Mouse (Mus musculus) liver, postnatal 0 days (tissue): Measurements from ENCODE around the gene Gm7271. TPM values are rescaled to one million over a fixed set of nuclear protein-coding genes. Genes with fewer than 3 reads are reported as not detected.

ENCODE experiments used
- ATAC-seq: fragments of 200-750 bp; cut with Nextera tagmentation; 2 replicates; pipeline ENCODE4 v1.8.0; 2017; ENCODE audit warnings: mild to moderate bottlenecking, moderate library complexity
- DNase-seq: peaks from one replicate; pipeline ENCODE4 v3.0.0-alpha.2; 2016
- H3K27ac ChIP-seq: fragments of 300-500 bp; sonication (generic); 2 replicates; pipeline ENCODE4 v1.5.1; 2014; ENCODE audit warnings: antibody characterized with exemption, moderate library complexity, mild to moderate bottlenecking, low read depth
- H3K27me3 ChIP-seq: fragments of 300-500 bp; sonication (generic); 2 replicates; pipeline ENCODE4 v1.6.1; 2014; ENCODE audit warnings: low read length, control low read depth, mixed read lengths; ENCODE audit not compliant: insufficient read depth
- H3K36me3 ChIP-seq: fragments of 300-500 bp; sonication (generic); replicated peaks from 2 replicates; pipeline ENCODE4 v1.6.1; 2014; ENCODE audit warnings: mild to moderate bottlenecking, control low read depth, low read length, moderate library complexity, mixed read lengths; ENCODE audit not compliant: insufficient read depth
- H3K4me1 ChIP-seq: fragments of 300-500 bp; sonication (generic); 2 replicates; pipeline ENCODE4 v1.6.1; 2014; ENCODE audit warnings: antibody characterized with exemption, mild to moderate bottlenecking, control low read depth; ENCODE audit not compliant: insufficient read depth
- H3K4me2 ChIP-seq: fragments of 300-500 bp; sonication (generic); 2 replicates; pipeline ENCODE4 v1.6.1; 2014; ENCODE audit warnings: low read depth, mild to moderate bottlenecking, low read length, moderate library complexity, mixed read lengths
- H3K4me3 ChIP-seq: fragments of 300-500 bp; sonication (generic); 2 replicates; pipeline ENCODE4 v1.5.1; 2014; ENCODE audit warnings: low read depth, low read length
- H3K9ac ChIP-seq: fragments of 300-500 bp; sonication (generic); replicated peaks from 2 replicates; pipeline ENCODE4 v1.6.1; 2014; ENCODE audit warnings: mild to moderate bottlenecking, moderate library complexity
- H3K9me3 ChIP-seq: fragments of 300-500 bp; sonication (generic); 2 replicates; pipeline ENCODE4 v1.6.1; 2016; ENCODE audit warnings: mild to moderate bottlenecking, control low read depth, low read length, mixed read lengths
- CTCF ChIP-seq: sonication (generic); IDR thresholded peaks from 2 replicates; pipeline ENCODE4 v1.5.1; 2016; ENCODE audit warnings: antibody characterized with exemption, low read depth
- EP300 ChIP-seq: IDR thresholded peaks from 2 replicates; pipeline ENCODE4 v1.6.1; 2016; ENCODE audit warnings: antibody characterized with exemption, low read depth, mild to moderate bottlenecking
- WGBS: fragments of 180-500 bp; shearing (Covaris S2); extraction: QIAGEN DNeasy Blood & Tissue Kit; methylation state at CpG from one replicate; pipeline ENCODE4 v1.1.7; 2014; ENCODE audit not compliant: insufficient replicate concordance; 5-methylcytosine and 5-hydroxymethylcytosine counted together
- polyA plus RNA-seq: library from polyadenylated mRNA; unstranded; fragments of >200 nt; fragmentation: Nextera tagmentation; extraction: Ambion mirVana; gene quantifications from 2 replicates; pipeline ENCODE4 v1.2.1, GENCODE M21; 2015

Gene Gm7271
- polyA plus RNA-seq, 1 experiment from 2014 or later: not detected

DNA sequence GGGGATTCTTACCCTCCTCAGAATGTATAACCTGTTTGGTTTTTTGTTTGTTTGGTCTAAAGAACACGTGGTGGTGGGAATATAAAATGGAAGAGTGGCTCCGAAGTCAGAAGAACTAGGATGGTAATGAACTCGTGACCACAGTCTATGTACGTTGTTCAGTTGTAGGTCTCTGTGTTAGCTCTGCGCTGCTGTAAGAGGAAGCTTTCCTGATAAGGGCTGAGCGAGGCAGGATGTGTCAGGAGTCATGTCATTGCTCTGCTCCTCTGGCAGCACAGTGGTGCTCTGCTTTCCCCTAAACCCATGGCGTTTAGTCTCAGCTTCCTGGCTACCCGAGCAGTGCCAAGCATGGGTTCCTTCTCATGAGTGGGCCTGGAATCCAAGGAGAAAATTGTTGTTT is 66.6 kb downstream of the Gm7271 start:
- DNase-seq (no peak), ATAC-seq (no peak)
- Histone ChIP-seq H3K9ac (no peak overlapping the region), H3K4me1 (no peaks in the 10 kb centered on the region), H3K36me3 (peaks cover 30% of the 10 kb centered on the region), H3K4me2 (no peak overlapping the region), H3K27ac (no peak overlapping the region), H3K9me3 (no peaks in the 10 kb centered on the region), H3K4me3 (no peak overlapping the region), H3K27me3 (no peaks in the 10 kb centered on the region)
- WGBS: 54% methylated on average over 8 of the region's 8 CpGs
- no peak for TF ChIP-seq CTCF
- TF ChIP-seq EP300: no peak

DNA sequence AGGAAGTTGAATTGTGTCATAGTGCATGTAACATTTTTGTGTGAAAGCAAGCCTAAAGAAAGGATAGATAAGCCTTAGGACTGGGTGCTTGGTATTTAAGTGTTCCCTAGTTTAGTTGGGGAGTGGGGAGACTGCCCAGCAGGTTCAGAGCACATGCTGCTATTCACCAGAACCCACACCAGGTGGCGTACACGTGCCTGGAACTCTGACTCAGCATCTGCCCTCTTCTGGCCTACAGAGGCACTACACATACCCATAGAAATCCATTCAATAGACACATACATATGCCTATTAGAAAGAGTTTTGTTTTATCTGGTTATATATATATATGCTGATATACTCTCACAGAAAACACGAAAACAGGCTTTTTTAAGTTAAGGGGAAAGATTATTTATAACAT is 81.5 kb downstream of the Gm7271 start:
- H3K9me3 ChIP-seq: no peaks in the 10 kb centered on the region
- H3K36me3 ChIP-seq: peaks cover 40% of the 10 kb centered on the region
- no peak overlapping the region for H3K9ac ChIP-seq
- 24% methylated on average over 3 of the region's 3 CpGs for WGBS
- peak; percentile 78 for DNase-seq
- ATAC-seq: 0 out of 2 replicates have a peak, but pooled peaks have one; percentile 40
- H3K27ac ChIP-seq: no peak overlapping the region
- no peak overlapping the region for H3K4me3 ChIP-seq
- H3K4me1 ChIP-seq: no peaks in the 10 kb centered on the region
- no peaks in the 10 kb centered on the region for H3K27me3 ChIP-seq
- H3K4me2 ChIP-seq: no peak overlapping the region
- TF ChIP-seq CTCF: peak; percentile 100
- TF ChIP-seq EP300: no peak

Other genes with a start within 250 kb of the Gm7271 start
- gene Clock, start 179.2 kb upstream of the Gm7271 start, polyA plus RNA-seq: 2.3 and 3.6 TPM in 2 replicates
- not detected in 2 replicates for gene Pdcl2, start 152.9 kb upstream of the Gm7271 start, polyA plus RNA-seq
- not detected in 2 replicates for gene Nmu, start 120.3 kb upstream of the Gm7271 start, polyA plus RNA-seq
- gene Exoc1, start 45.3 kb downstream of the Gm7271 start, polyA plus RNA-seq: 7.0 and 7.2 TPM in 2 replicates
- 2.2 and 2.7 TPM in 2 replicates for gene Cep135, start 104.7 kb downstream of the Gm7271 start, polyA plus RNA-seq
- 2.5 and 3.9 TPM in 2 replicates for gene C530008M17Rik, start 172.5 kb downstream of the Gm7271 start, polyA plus RNA-seq